Mouse (Mus musculus) E14TG2a.4 (cell line): Measurements from ENCODE around the gene Ndufa12.

ENCODE experiments used
- CTCF ChIP-seq: conservative IDR thresholded peaks from 2 replicates; pipeline ENCODE4 v1.5.1; 2014; ENCODE audit warnings: low read length
- POU5F1 ChIP-seq: IDR thresholded peaks from 2 replicates; pipeline ENCODE4 v1.6.1; 2014; ENCODE audit warnings: low read length, borderline replicate concordance

GRCm38 (mm10) chr10:94241346-94241745 is 42.8 kb downstream of the Ndufa12 start:
- TF ChIP-seq CTCF, result no peak
- no peak for TF ChIP-seq POU5F1
